Mouse (Mus musculus): ENCODE measurements at regions not wholly inside any gene's neighbourhood (a gene's known extent, or its start where the extent isn't known, plus 50 kb on each side); places are given as distances from the start of the nearest gene placed in this dataset.

- Histone ChIP-seq H3K9me3 (no peaks in the 10 kb centered on the region), H3K27ac (no peak overlapping the region), H3K4me2 (no peak overlapping the region), H3K4me3 (replicated peaks) (no peak overlapping the region), H3K4me1 (no peaks in the 10 kb centered on the region), H3K36me3 (no peaks in the 10 kb centered on the region), H3K27me3 (replicated peaks) (no peaks in the 10 kb centered on the region), H3K9ac (no peak overlapping the region)
- 84% methylated on average over 6 of the region's 6 CpGs for WGBS
- ATAC-seq (ENCODE audit: insufficient read depth, low FRiP score, low read depth), result no peak
These were observed 413.9 kb downstream of the Nucb2 start for GRCm38 (mm10) chr7:116917921-116918670.

- no peak for ATAC-seq (ENCODE audit: insufficient read depth, low FRiP score, low read depth)
- Histone ChIP-seq H3K4me3 (replicated peaks) (no peak overlapping the region), H3K4me2 (no peak overlapping the region), H3K9me3 (no peaks in the 10 kb centered on the region), H3K4me1 (no peaks in the 10 kb centered on the region), H3K9ac (no peak overlapping the region), H3K27ac (no peak overlapping the region), H3K27me3 (replicated peaks) (no peaks in the 10 kb centered on the region), H3K36me3 (no peaks in the 10 kb centered on the region)
- WGBS, result 78% methylated on average over 2 of the region's 2 CpGs
These were observed 434.3 kb upstream of the Xylt1 start for GRCm38 (mm10) chr7:116946448-116946847.

- Histone ChIP-seq H3K9me3 (no peaks in the 10 kb centered on the region), H3K27me3 (replicated peaks) (no peaks in the 10 kb centered on the region), H3K9ac (no peak overlapping the region), H3K36me3 (no peaks in the 10 kb centered on the region), H3K4me1 (no peaks in the 10 kb centered on the region), H3K4me2 (no peak overlapping the region), H3K4me3 (replicated peaks) (no peak overlapping the region), H3K27ac (no peak overlapping the region)
- no peak for ATAC-seq (ENCODE audit: insufficient read depth, low FRiP score, low read depth)
- WGBS, result 79% methylated on average over 14 of the region's 14 CpGs
These were observed 421.4 kb upstream of the Xylt1 start for GRCm38 (mm10) chr7:116959196-116959895.

GRCm38 (mm10) chr7:116963839-116964238 is 416.9 kb upstream of the Xylt1 start:
- 62% methylated on average over 6 of the region's 6 CpGs for WGBS
- H3K4me1 ChIP-seq, result no peaks in the 10 kb centered on the region
- no peak overlapping the region for H3K4me2 ChIP-seq
- no peak overlapping the region for H3K27ac ChIP-seq
- H3K9ac ChIP-seq, result no peak overlapping the region
- H3K27me3 ChIP-seq (replicated peaks), result no peaks in the 10 kb centered on the region
- H3K4me3 ChIP-seq (replicated peaks), result no peak overlapping the region
- ATAC-seq (ENCODE audit: insufficient read depth, low FRiP score, low read depth), result no peak
- no peaks in the 10 kb centered on the region for H3K36me3 ChIP-seq
- no peaks in the 10 kb centered on the region for H3K9me3 ChIP-seq

GRCm38 (mm10) chr7:116991351-116991750 is 389.4 kb upstream of the Xylt1 start:
- no peak overlapping the region for H3K4me2 ChIP-seq
- H3K9me3 ChIP-seq, result no peaks in the 10 kb centered on the region
- no peaks in the 10 kb centered on the region for H3K27me3 ChIP-seq (replicated peaks)
- H3K36me3 ChIP-seq, result no peaks in the 10 kb centered on the region
- 66% methylated on average over 2 of the region's 2 CpGs for WGBS
- H3K9ac ChIP-seq, result no peak overlapping the region
- H3K4me1 ChIP-seq, result no peaks in the 10 kb centered on the region
- no peak overlapping the region for H3K4me3 ChIP-seq (replicated peaks)
- H3K27ac ChIP-seq, result no peak overlapping the region
- ATAC-seq (ENCODE audit: insufficient read depth, low FRiP score, low read depth), result no peak

GRCm38 (mm10) chr7:116992166-116992565 is 388.6 kb upstream of the Xylt1 start:
- Histone ChIP-seq H3K9ac (no peak overlapping the region), H3K9me3 (no peaks in the 10 kb centered on the region), H3K4me3 (replicated peaks) (no peak overlapping the region), H3K4me2 (no peak overlapping the region), H3K4me1 (no peaks in the 10 kb centered on the region), H3K27me3 (replicated peaks) (no peaks in the 10 kb centered on the region), H3K36me3 (no peaks in the 10 kb centered on the region), H3K27ac (no peak overlapping the region)
- ATAC-seq (ENCODE audit: insufficient read depth, low FRiP score, low read depth), result no peak

GRCm38 (mm10) chr7:116995770-116996169 is 385.0 kb upstream of the Xylt1 start:
- Histone ChIP-seq H3K9ac (no peak overlapping the region), H3K4me2 (no peak overlapping the region), H3K27me3 (replicated peaks) (no peaks in the 10 kb centered on the region), H3K27ac (no peak overlapping the region), H3K36me3 (no peaks in the 10 kb centered on the region), H3K4me3 (replicated peaks) (no peak overlapping the region), H3K4me1 (no peaks in the 10 kb centered on the region), H3K9me3 (no peaks in the 10 kb centered on the region)
- WGBS, result 84% methylated on average over 3 of the region's 3 CpGs
- ATAC-seq (ENCODE audit: insufficient read depth, low FRiP score, low read depth), result no peak

GRCm38 (mm10) chr7:117003167-117003566 is 377.6 kb upstream of the Xylt1 start:
- Histone ChIP-seq H3K27me3 (replicated peaks) (no peaks in the 10 kb centered on the region), H3K36me3 (no peaks in the 10 kb centered on the region), H3K9ac (no peak overlapping the region), H3K9me3 (no peaks in the 10 kb centered on the region), H3K4me1 (no peaks in the 10 kb centered on the region), H3K27ac (no peak overlapping the region), H3K4me3 (replicated peaks) (no peak overlapping the region), H3K4me2 (no peak overlapping the region)
- no peak for ATAC-seq (ENCODE audit: insufficient read depth, low FRiP score, low read depth)

- Histone ChIP-seq H3K4me3 (replicated peaks) (no peak overlapping the region), H3K9me3 (no peaks in the 10 kb centered on the region), H3K4me2 (no peak overlapping the region), H3K27ac (no peak overlapping the region), H3K4me1 (no peaks in the 10 kb centered on the region), H3K36me3 (no peaks in the 10 kb centered on the region), H3K9ac (no peak overlapping the region), H3K27me3 (replicated peaks) (no peaks in the 10 kb centered on the region)
- 65% methylated on average over 1 of the region's 1 CpGs for WGBS
- ATAC-seq (ENCODE audit: insufficient read depth, low FRiP score, low read depth), result no peak
These were observed 362.4 kb upstream of the Xylt1 start for GRCm38 (mm10) chr7:117018349-117018748.

- Histone ChIP-seq H3K36me3 (no peaks in the 10 kb centered on the region), H3K4me1 (no peaks in the 10 kb centered on the region), H3K9me3 (no peaks in the 10 kb centered on the region), H3K27ac (no peak overlapping the region), H3K4me3 (replicated peaks) (no peak overlapping the region), H3K9ac (no peak overlapping the region), H3K27me3 (replicated peaks) (no peaks in the 10 kb centered on the region), H3K4me2 (no peak overlapping the region)
- ATAC-seq (ENCODE audit: insufficient read depth, low FRiP score, low read depth), result no peak
- WGBS, result 48% methylated on average over 4 of the region's 4 CpGs
These were observed 359.1 kb upstream of the Xylt1 start for GRCm38 (mm10) chr7:117021716-117022115.

GRCm38 (mm10) chr7:117044926-117045325 is 335.9 kb upstream of the Xylt1 start:
- Histone ChIP-seq H3K27me3 (replicated peaks) (no peaks in the 10 kb centered on the region), H3K4me3 (replicated peaks) (no peak overlapping the region), H3K4me2 (no peak overlapping the region), H3K9ac (no peak overlapping the region), H3K9me3 (no peaks in the 10 kb centered on the region), H3K4me1 (no peaks in the 10 kb centered on the region), H3K36me3 (no peaks in the 10 kb centered on the region), H3K27ac (no peak overlapping the region)
- no peak for ATAC-seq (ENCODE audit: insufficient read depth, low FRiP score, low read depth)
- WGBS, result 78% methylated on average over 9 of the region's 9 CpGs

- Histone ChIP-seq H3K9ac (no peak overlapping the region), H3K4me1 (no peaks in the 10 kb centered on the region)
- no peak for ATAC-seq (ENCODE audit: insufficient read depth, low FRiP score, low read depth)
These were observed 331.5 kb upstream of the Xylt1 start for GRCm38 (mm10) chr7:117049249-117049648.

More at GRCm38 (mm10) chr7:117049249-117049648, 331.5 kb upstream of the Xylt1 start:
- no peaks in the 10 kb centered on the region for H3K36me3 ChIP-seq
- no peaks in the 10 kb centered on the region for H3K9me3 ChIP-seq
- no peak overlapping the region for H3K4me3 ChIP-seq (replicated peaks)
- no peak overlapping the region for H3K27ac ChIP-seq
- no peak overlapping the region for H3K4me2 ChIP-seq
- H3K27me3 ChIP-seq (replicated peaks), result no peaks in the 10 kb centered on the region
